Mouse (Mus musculus) gastrocnemius, postnatal 10 days (tissue): ENCODE measurements around the gene Sntn. TPM values are rescaled to one million over a fixed set of nuclear protein-coding genes. Genes with fewer than 3 reads are reported as not detected.

Experiments used
- DNase-seq: peaks from one replicate; pipeline ENCODE4 v3.0.0; 2021; ENCODE audit warnings: mixed read lengths
- long read RNA-seq, 2 experiments: library from polyadenylated mRNA; stranded (forward); transcript quantifications; one replicate each; pipeline ENCODE4 v2.0.0; 2021
- total RNA-seq, 2 experiments: library from RNA; stranded (reverse); gene quantifications; 2 replicates each; pipeline ENCODE4 v1.2.3; 2021

Gene Sntn
- total RNA-seq: not detected
- long read RNA-seq, experiment 1: 0 reads
- long read RNA-seq, experiment 2: 0 reads

GRCm38 (mm10) chr14:13670576-13670975 lies at the start of gene Sntn:
TSS of gene Sntn (plus strand) at chr14:13670876.
- DNase-seq: no peak

DNA sequence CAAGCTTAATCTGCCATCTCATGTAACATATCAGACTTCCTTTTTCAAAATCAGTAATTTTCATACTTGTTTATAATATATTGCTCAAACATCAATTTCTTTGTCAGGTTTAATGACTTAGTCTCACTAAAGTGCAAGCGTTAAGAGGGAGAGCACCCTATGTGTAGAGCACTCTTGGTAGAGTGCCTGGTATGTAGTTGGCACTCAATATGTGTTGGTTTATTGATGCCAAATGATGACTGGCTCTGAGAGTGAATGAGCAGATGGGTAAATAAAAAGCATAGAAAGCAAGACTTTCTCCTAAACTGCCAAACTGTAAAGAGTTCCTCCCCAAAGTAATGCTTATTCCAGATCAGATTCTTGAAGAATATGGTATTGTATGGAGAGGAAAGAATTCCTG lies 20.8 kb upstream of the Sntn start:
- no peak for DNase-seq

GRCm38 (mm10) chr14:13651039-13651438 lies 19.6 kb upstream of the Sntn start:
- no peak for DNase-seq

DNA sequence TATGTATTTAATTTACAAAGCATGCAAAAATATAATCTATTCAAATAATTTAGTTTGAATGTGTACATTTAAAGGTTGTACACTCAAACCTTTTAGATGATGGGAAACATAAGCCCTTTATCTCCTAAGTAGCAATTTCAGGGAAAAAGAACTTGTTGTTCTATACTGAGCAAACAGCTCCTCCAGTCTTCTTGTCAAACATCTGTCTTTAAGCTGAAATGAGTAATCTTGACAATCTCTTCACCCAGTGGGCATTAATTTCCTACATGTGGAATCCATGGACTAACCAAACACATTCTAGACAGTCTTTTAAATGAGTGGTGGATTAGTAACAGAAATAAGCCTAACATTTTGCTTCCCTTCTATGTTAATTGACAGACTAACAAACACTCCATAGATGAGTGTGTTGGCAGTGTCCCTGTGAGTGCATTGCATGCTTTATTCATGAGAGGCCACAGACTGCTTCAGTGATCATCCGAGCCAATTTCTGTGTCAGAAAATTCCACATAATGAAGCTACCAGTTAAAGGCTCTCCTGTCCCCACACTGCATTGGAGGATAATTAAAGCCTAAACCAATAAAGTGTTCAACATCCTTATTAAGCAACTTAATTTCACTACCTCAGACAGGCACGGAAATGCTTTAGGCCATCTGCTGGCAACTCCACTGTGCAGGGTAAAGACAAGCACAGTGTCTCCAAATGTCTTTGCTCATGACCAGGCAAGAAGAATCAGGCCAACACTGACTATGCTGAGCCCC lies 19.0 kb upstream of the Sntn start:
- no peak for DNase-seq

DNA sequence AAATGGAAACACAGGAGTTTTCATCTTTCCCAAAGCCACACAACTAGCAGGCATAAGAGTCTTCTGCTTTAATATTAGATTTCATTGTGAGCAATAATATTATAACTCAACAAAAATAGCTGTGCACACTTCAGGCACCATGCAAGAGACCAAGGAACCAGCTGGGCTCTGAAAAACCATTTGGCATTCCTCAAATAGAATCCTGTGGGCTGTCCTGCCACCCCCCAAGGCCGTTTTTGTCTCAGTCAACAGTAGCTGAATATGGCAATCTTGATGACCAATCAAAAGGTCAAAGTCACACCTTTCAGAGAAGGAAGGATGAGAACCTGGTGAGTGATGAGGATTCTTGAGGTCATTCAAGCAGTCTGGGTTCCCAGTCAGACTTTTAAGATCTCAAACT lies 16.0 kb downstream of the Sntn start:
- no peak for DNase-seq

GRCm38 (mm10) chr14:13690426-13690825 lies 19.8 kb downstream of the Sntn start:
- no peak for DNase-seq

GRCm38 (mm10) chr14:13732263-13732662 lies 61.6 kb downstream of the Sntn start:
- no peak for DNase-seq

Other genes with a start within 250 kb of the Sntn start
- gene Gm281, start 243.6 kb downstream of the Sntn start, total RNA-seq: not detected